Mouse (Mus musculus): Measurements from ENCODE around the gene Prkce. TPM values are rescaled to one million over a fixed set of nuclear protein-coding genes. Genes with fewer than 3 reads are reported as not detected.
A peak's percentile ranks its signal among the peaks of the same experiment; 100 is the strongest.

Prkce gene
- polyA plus RNA-seq, 1 experiment from 2014 or later = 44.3 TPM

DNA sequence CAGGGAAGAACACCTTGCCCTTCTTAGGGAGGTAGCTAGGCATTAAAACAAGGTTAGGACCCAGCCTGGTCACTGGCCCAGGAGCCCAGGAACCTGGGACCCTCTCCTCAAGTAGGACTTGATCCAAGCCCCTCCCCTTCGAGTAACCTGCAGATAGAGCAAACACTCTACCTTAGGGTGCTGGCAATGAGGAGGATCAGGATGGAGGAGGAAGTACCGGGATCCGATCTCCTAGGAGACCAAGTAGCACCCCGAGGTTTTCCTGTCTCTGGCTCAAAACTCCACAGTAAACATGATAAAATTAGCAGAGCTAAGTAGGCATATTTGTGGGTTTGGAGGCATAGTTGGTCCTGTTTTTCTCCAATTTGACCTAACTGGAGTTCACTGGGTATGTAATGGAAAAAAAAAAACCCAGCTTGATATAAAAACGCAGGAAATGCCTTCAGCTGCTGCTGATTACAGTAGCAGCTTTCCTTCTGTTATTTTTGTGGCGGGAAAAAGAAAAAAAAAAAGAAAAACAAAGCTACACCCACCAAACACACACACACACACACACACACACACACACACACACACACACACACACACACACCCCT lies 425.5 kb downstream of the Prkce start:
- H3K36me3 ChIP-seq (ENCODE audit: control insufficient read depth, insufficient read depth, low read length) = no peaks in the 10 kb centered on the region
- no peak overlapping the region for H3K27ac ChIP-seq (ENCODE audit: low read depth, low read length)
- H3K9ac ChIP-seq (replicated peaks; ENCODE audit: low read depth, low read length) = no peak overlapping the region
- H3K4me2 ChIP-seq (ENCODE audit: low read depth, low read length) = no peak overlapping the region
- WGBS = 73% methylated on average over 6 of the region's 6 CpGs
- no peak for ATAC-seq (ENCODE audit: low read depth)
- H3K9me3 ChIP-seq (ENCODE audit: control insufficient read depth, low read length) = no peaks in the 10 kb centered on the region
- no peak overlapping the region for H3K4me3 ChIP-seq (ENCODE audit: low read depth, low read length)
- no peaks in the 10 kb centered on the region for H3K27me3 ChIP-seq (ENCODE audit: control insufficient read depth, insufficient read depth, low read length)
- H3K4me1 ChIP-seq (ENCODE audit: control insufficient read depth, insufficient read depth, low read length) = no peaks in the 10 kb centered on the region

DNA sequence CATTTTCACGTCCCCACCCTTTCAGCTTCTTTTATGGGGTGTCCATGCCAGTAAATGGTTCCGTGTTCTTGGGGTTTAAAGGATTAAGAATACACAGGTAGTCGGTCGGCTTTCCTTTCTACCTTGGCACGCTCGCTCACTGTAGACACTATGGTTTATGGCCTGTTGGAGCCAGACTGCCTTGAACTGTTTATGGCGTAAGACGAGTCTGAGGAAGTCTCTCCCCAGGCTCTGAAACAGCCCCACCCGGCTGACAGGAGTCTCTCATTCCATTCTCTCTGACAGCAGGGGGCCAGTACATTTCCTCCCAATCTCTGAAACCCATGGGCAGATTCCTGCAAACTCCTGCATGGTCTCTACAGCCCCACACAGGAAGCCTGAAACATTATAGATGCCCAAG lies 427.9 kb downstream of the Prkce start:
- ATAC-seq (ENCODE audit: low read depth) = no peak
- no peak overlapping the region for H3K4me2 ChIP-seq (ENCODE audit: low read depth, low read length)
- no peak overlapping the region for H3K9ac ChIP-seq (replicated peaks; ENCODE audit: low read depth, low read length)
- no peak overlapping the region for H3K4me3 ChIP-seq (ENCODE audit: low read depth, low read length)
- no peaks in the 10 kb centered on the region for H3K27me3 ChIP-seq (ENCODE audit: control insufficient read depth, insufficient read depth, low read length)
- H3K36me3 ChIP-seq (ENCODE audit: control insufficient read depth, insufficient read depth, low read length) = no peaks in the 10 kb centered on the region
- no peaks in the 10 kb centered on the region for H3K4me1 ChIP-seq (ENCODE audit: control insufficient read depth, insufficient read depth, low read length)
- 58% methylated on average over 9 of the region's 9 CpGs for WGBS
- H3K9me3 ChIP-seq (ENCODE audit: control insufficient read depth, low read length) = no peaks in the 10 kb centered on the region
- H3K27ac ChIP-seq (ENCODE audit: low read depth, low read length) = no peak overlapping the region

DNA sequence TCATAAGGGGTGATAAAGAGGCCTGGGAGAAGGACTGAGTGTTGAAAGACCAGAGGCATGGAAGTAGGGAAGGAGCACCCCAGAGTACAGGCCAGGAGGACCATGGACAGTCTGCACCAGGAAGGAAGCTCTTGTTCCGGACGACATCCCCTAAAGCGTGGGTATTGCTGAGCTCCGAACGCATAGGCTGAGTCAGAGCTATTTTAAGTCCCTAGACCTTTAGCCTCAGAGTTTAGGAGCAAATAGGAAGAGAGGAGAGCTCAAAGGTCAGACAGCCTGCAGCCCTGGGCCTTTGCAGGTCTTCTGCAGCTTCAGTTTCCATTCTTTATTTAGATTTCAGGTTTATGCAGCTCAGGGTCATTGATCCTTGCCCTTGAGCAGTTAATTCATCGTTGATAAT lies 433.5 kb downstream of the Prkce start:
- Histone ChIP-seq H3K4me3 (ENCODE audit: low read depth, low read length) (no peak overlapping the region), H3K36me3 (ENCODE audit: control insufficient read depth, insufficient read depth, low read length) (no peaks in the 10 kb centered on the region), H3K27me3 (ENCODE audit: control insufficient read depth, insufficient read depth, low read length) (no peaks in the 10 kb centered on the region), H3K9ac (replicated peaks; ENCODE audit: low read depth, low read length) (no peak overlapping the region), H3K9me3 (ENCODE audit: control insufficient read depth, low read length) (no peaks in the 10 kb centered on the region), H3K4me2 (ENCODE audit: low read depth, low read length) (no peak overlapping the region), H3K27ac (ENCODE audit: low read depth, low read length) (no peak overlapping the region), H3K4me1 (ENCODE audit: control insufficient read depth, insufficient read depth, low read length) (no peaks in the 10 kb centered on the region)
- WGBS = 78% methylated on average over 6 of the region's 6 CpGs
- no peak for ATAC-seq (ENCODE audit: low read depth)

DNA sequence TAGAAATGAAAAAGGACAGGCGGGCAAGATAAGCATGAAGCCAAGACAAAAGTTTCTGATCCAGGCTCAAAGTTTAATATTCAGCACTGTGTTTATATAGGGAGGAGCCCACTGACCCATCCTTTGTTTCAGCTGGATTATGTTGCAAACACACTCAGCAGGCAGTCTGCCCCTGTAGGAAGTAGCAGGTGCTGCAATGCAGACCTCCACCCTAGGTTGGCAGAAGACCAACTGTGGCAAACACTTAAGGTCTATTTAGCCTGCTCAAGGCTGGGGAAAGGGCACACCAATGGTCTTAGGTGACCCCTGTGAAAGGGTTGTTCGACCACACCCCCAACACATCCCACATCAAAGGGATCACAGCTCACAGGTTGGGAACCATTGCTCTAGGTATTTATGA lies 434.3 kb downstream of the Prkce start:
- Histone ChIP-seq H3K27ac (ENCODE audit: low read depth, low read length) (no peak overlapping the region), H3K9ac (replicated peaks; ENCODE audit: low read depth, low read length) (no peak overlapping the region), H3K4me3 (ENCODE audit: low read depth, low read length) (no peak overlapping the region), H3K4me1 (ENCODE audit: control insufficient read depth, insufficient read depth, low read length) (no peaks in the 10 kb centered on the region), H3K27me3 (ENCODE audit: control insufficient read depth, insufficient read depth, low read length) (no peaks in the 10 kb centered on the region), H3K4me2 (ENCODE audit: low read depth, low read length) (no peak overlapping the region), H3K9me3 (ENCODE audit: control insufficient read depth, low read length) (no peaks in the 10 kb centered on the region), H3K36me3 (ENCODE audit: control insufficient read depth, insufficient read depth, low read length) (no peaks in the 10 kb centered on the region)
- WGBS = 92% methylated on average over 2 of the region's 2 CpGs
- ATAC-seq (ENCODE audit: low read depth) = no peak

DNA sequence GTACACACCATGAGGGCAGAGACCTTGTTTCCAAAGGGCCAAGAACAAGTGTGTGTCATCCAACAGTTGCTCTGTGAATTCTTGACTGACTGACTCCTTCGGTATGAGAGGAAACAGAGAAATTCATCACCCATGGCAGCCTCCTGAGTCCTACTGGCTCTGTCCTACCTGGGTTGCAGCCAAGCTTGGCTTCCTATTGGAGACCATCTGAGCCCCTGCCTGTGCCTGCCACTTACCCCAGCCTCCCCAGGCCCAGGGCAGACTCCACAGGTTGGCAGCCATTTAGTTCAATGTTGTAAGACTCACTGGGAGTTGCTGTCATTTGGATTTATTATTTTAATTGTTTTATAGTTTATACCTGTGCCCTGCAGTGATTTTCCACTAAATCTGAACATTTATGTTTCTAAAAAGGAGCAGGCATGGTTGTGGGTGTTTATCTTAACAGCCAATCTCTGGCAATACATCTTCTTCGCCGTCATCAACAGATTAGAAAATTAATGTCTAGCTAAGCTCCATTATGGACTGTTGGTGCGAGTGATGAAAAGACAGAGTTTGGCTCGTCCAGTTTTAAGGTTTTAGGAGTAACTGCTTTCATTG lies 436.4 kb downstream of the Prkce start:
- H3K4me1 ChIP-seq (ENCODE audit: control insufficient read depth, insufficient read depth, low read length) = no peaks in the 10 kb centered on the region
- ATAC-seq (ENCODE audit: low read depth) = 0 out of 2 replicates have a peak, but pooled peaks have one; percentile 21
- no peaks in the 10 kb centered on the region for H3K9me3 ChIP-seq (ENCODE audit: control insufficient read depth, low read length)

DNA sequence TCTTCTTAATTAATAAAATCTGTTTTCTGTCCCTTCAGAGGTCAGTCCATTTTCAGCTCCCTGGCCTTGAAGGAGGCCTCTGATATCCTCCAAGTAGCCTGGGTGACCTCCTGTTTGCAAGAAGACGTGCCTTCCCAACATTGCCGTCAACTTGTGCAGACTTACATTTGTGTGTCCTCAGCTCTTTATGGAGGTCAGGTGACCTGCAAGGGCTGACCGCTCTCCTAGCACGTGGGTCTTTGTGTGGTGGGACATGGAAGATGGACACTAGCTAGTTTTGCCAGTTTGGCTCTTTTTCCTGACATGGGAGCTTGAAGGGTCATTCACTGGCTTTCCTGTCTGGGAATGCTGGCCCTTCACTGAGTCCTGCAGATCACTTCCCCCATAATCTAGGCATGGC lies 440.4 kb downstream of the Prkce start:
- WGBS = 85% methylated on average over 4 of the region's 4 CpGs

More for the DNA sequence above, 436.4 kb downstream of the Prkce start:
- WGBS = 76% methylated on average over 5 of the region's 5 CpGs
- Histone ChIP-seq H3K36me3 (ENCODE audit: control insufficient read depth, insufficient read depth, low read length) (no peaks in the 10 kb centered on the region), H3K4me2 (ENCODE audit: low read depth, low read length) (no peak overlapping the region), H3K27ac (ENCODE audit: low read depth, low read length) (no peak overlapping the region), H3K4me3 (ENCODE audit: low read depth, low read length) (no peak overlapping the region), H3K27me3 (ENCODE audit: control insufficient read depth, insufficient read depth, low read length) (no peaks in the 10 kb centered on the region), H3K9ac (replicated peaks; ENCODE audit: low read depth, low read length) (no peak overlapping the region)

DNA sequence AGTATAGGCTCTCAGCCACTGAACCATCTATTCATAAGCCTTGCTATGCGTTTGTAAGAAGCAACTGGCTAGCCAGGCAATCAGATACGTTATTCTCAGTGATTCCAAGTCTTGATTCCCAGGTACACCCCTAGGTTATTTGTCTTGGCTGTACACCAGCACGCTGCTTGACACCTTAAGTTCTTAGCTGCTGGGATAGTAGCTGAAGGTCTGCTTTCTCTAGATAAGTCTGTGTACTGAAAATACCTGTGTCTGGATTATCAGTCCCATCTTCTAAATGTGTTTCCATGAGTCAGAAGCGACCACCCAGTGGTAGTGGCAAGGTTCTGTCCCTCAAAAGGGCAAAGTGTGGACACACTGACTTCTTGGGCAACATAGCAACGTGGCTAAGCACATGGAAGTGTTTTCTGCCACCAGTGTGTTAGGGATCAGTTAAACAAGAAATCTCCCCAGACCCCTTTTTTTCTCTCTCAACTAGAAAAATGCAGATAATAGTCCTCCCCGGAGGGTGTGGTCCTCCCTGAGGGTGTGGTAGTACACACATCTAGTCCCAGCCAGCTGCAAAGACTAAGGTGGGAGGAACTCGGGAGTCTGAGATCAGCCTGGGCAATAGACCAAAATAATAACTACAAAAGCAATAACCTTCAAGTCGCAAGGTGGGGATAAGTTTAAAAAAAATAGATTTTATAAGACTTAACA lies 442.8 kb downstream of the Prkce start:
- Histone ChIP-seq H3K4me3 (ENCODE audit: low read depth, low read length) (no peak overlapping the region), H3K9me3 (ENCODE audit: control insufficient read depth, low read length) (no peaks in the 10 kb centered on the region), H3K27me3 (ENCODE audit: control insufficient read depth, insufficient read depth, low read length) (no peaks in the 10 kb centered on the region), H3K27ac (ENCODE audit: low read depth, low read length) (no peak overlapping the region), H3K36me3 (ENCODE audit: control insufficient read depth, insufficient read depth, low read length) (no peaks in the 10 kb centered on the region), H3K9ac (replicated peaks; ENCODE audit: low read depth, low read length) (no peak overlapping the region), H3K4me2 (ENCODE audit: low read depth, low read length) (no peak overlapping the region), H3K4me1 (ENCODE audit: control insufficient read depth, insufficient read depth, low read length) (no peaks in the 10 kb centered on the region)
- WGBS = 84% methylated on average over 8 of the region's 8 CpGs
- no peak for ATAC-seq (ENCODE audit: low read depth)

More for the DNA sequence above, 440.4 kb downstream of the Prkce start:
- Histone ChIP-seq H3K4me1 (ENCODE audit: control insufficient read depth, insufficient read depth, low read length) (no peaks in the 10 kb centered on the region), H3K9me3 (ENCODE audit: control insufficient read depth, low read length) (no peaks in the 10 kb centered on the region), H3K4me3 (ENCODE audit: low read depth, low read length) (no peak overlapping the region), H3K27me3 (ENCODE audit: control insufficient read depth, insufficient read depth, low read length) (no peaks in the 10 kb centered on the region), H3K36me3 (ENCODE audit: control insufficient read depth, insufficient read depth, low read length) (no peaks in the 10 kb centered on the region), H3K9ac (replicated peaks; ENCODE audit: low read depth, low read length) (no peak overlapping the region), H3K4me2 (ENCODE audit: low read depth, low read length) (no peak overlapping the region), H3K27ac (ENCODE audit: low read depth, low read length) (no peak overlapping the region)
- no peak for ATAC-seq (ENCODE audit: low read depth)

DNA sequence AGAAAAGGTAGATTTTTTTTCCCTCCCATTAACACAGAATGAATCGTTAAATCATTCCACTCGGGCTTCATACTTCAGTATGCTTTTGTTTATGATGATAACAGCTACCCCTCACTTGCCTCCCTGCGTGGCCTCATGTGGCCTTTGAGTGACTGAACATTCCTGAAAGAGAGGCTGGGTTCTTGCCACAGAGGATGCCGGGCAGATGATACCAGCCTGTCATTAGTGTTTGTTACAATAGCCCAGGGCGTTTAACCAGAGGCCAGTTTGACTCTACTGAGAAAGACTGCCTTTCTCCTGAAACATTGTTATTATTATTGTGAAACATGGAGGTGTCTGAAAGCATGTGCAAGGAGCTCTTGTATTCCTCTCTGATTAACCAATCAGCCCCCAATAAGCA lies 444.2 kb downstream of the Prkce start:
- H3K4me1 ChIP-seq (ENCODE audit: control insufficient read depth, insufficient read depth, low read length) = no peaks in the 10 kb centered on the region
- no peaks in the 10 kb centered on the region for H3K9me3 ChIP-seq (ENCODE audit: control insufficient read depth, low read length)
- H3K36me3 ChIP-seq (ENCODE audit: control insufficient read depth, insufficient read depth, low read length) = no peaks in the 10 kb centered on the region
- H3K9ac ChIP-seq (replicated peaks; ENCODE audit: low read depth, low read length) = no peak overlapping the region
- no peaks in the 10 kb centered on the region for H3K27me3 ChIP-seq (ENCODE audit: control insufficient read depth, insufficient read depth, low read length)
- no peak overlapping the region for H3K4me3 ChIP-seq (ENCODE audit: low read depth, low read length)
- H3K27ac ChIP-seq (ENCODE audit: low read depth, low read length) = no peak overlapping the region
- WGBS = 60% methylated on average over 5 of the region's 5 CpGs
- ATAC-seq (ENCODE audit: low read depth) = no peak
- H3K4me2 ChIP-seq (ENCODE audit: low read depth, low read length) = no peak overlapping the region

DNA sequence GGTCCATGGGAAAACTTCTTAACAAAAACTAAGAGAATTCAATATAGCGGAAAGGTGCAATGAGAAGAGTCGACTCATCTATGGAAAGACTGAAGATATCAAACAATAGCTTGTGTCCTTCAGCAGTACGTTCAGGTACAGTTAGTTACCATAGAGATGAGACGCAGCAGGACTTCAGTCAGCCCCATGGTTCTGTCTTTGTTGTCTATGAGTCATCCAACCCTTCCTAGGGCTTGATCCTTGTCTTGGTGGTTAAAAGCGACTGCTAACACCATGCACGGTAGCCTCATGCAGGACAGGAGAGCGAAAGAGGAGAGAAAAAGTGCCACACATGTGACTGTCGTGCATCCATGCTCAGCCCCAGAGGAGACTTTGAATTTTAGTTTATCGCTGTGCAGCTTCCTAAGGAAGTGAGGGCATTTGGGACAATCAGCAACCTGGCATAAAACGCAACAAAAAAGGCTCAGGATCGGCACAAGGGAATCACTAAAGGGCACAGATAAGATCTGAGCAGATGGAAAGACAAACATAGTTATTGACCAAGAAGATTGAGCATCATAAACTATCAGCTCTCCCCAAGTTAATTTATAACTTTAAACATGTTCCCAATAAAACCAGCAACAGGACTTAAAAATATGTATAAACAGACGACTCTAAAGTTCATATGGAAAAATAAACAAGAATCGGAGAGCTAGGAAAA lies 448.2 kb downstream of the Prkce start:
- Histone ChIP-seq H3K4me3 (ENCODE audit: low read depth, low read length) (no peak overlapping the region), H3K9ac (replicated peaks; ENCODE audit: low read depth, low read length) (no peak overlapping the region), H3K36me3 (ENCODE audit: control insufficient read depth, insufficient read depth, low read length) (no peaks in the 10 kb centered on the region), H3K27me3 (ENCODE audit: control insufficient read depth, insufficient read depth, low read length) (no peaks in the 10 kb centered on the region), H3K27ac (ENCODE audit: low read depth, low read length) (no peak overlapping the region), H3K4me1 (ENCODE audit: control insufficient read depth, insufficient read depth, low read length) (no peaks in the 10 kb centered on the region), H3K9me3 (ENCODE audit: control insufficient read depth, low read length) (no peaks in the 10 kb centered on the region), H3K4me2 (ENCODE audit: low read depth, low read length) (no peak overlapping the region)
- ATAC-seq (ENCODE audit: low read depth) = no peak
- 93% methylated on average over 13 of the region's 13 CpGs for whole genome bisulfite sequencing

Data from neural tube, embryonic 14.5 days (tissue).